Mouse (Mus musculus) embryo, embryonic 9.5 days (tissue): ENCODE results near the gene Cd300lb.

ENCODE experiments used
- DNase-seq: peaks from one replicate; pipeline ENCODE4 v3.0.0-alpha.2; 2017; ENCODE audit errors: extremely low spot score

Cd300lb gene

GRCm38 (mm10) chr11:114883251-114883789, 50.9 kb downstream of the Cd300lb start:
- DNase-seq, result no peak

- peak; percentile 48 for DNase-seq
Measured at GRCm38 (mm10) chr11:114880589-114880988, 53.6 kb downstream of the Cd300lb start.

DNA sequence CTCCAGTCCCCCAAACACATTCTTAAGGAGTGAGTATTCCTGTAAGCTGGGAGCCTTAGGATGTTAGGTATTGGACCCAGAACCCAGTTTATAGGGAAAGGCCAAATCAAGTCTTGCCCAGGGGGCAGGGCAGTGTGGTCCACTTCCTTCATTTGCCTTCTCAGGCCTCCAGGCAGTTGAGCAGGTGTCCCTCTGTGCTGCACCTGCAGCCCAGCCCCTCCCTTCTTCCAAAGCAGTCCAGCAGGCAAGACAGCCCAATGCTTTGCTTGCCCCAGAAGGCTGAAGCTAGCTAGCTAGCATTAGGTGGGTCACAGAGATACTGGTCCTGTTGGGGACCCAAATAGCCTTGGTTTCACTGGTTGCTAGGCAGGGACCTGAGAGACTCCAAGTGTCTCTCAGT, 54.0 kb downstream of the Cd300lb start:
- DNase-seq, result no peak

GRCm38 (mm10) chr11:114879666-114880065, 54.5 kb downstream of the Cd300lb start:
- no peak for DNase-seq

- DNase-seq, result peak; percentile 54
Measured at GRCm38 (mm10) chr11:114877145-114877544, 57.0 kb downstream of the Cd300lb start.

- DNase-seq, result no peak
Measured at GRCm38 (mm10) chr11:114876621-114877020, 57.6 kb downstream of the Cd300lb start.

- no peak for DNase-seq
Measured at GRCm38 (mm10) chr11:114876176-114876575, 58.0 kb downstream of the Cd300lb start.

DNA sequence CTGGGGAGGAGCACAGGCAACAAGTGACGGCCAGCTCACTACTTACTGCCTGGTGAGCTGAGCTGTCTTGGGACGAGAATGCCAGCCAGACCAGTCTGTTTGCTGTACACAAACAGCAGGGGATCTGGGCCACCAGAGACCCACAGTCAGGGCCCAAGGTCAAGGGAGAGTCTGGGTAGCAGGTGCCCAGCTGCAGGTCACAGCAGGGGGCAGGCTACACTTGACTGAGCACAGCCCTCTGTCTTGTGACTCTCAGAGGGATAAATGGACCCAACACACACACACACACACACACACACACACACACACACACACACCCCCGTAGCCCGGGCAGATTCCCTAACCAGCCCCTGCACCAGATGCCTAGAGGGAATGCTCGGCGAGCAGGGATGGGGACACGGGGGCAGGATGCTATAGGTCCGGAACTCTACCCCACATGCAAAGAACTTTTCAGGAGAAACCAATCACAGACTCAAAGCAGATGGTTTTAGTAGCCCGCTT, 58.8 kb downstream of the Cd300lb start:
- DNase-seq, result peak; percentile 32

DNA sequence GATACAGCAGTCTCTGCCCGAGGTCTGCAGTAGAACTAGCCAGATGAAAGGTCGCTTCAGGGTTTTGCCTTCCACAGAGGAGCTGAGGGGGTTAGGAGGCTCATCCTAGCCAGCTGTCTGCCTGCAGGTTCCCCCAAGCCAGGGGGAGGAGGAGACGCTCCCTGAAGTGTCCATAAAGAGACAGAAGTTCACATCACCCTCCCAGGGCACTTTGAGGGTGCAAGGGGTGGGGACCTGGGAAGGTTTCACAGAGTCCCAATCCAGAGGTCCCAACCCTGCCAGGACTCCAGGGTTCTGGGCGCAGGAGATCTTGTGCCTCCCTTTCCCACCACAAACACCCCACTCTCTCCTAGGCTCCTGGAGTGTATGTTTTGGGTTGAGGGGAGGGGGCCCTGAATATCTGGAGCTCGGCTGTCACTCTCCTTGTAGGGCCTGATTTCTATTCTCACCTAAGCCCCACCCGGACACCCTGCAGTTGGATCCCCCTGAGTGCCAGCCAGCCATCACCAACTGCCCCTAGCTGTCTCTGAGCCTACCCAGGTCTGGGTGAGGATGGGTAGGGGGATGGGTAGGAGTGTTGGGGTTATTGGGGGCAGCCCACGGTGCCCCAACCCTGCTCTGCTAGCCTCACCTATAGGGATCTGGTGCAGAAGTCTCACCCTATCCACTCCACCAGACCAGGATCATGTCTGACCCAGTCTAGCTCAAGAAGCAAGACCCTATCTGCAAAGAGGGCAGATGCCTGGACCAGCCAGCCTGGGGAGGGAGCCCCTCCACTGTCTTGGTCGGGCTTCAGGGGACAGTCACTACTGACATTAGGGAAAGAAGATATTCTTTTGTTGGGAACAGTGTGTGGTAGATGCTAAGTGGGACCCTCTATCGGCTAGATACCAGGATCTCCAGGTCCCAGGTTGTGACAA, 59.7 kb downstream of the Cd300lb start:
- DNase-seq, result no peak

DNA sequence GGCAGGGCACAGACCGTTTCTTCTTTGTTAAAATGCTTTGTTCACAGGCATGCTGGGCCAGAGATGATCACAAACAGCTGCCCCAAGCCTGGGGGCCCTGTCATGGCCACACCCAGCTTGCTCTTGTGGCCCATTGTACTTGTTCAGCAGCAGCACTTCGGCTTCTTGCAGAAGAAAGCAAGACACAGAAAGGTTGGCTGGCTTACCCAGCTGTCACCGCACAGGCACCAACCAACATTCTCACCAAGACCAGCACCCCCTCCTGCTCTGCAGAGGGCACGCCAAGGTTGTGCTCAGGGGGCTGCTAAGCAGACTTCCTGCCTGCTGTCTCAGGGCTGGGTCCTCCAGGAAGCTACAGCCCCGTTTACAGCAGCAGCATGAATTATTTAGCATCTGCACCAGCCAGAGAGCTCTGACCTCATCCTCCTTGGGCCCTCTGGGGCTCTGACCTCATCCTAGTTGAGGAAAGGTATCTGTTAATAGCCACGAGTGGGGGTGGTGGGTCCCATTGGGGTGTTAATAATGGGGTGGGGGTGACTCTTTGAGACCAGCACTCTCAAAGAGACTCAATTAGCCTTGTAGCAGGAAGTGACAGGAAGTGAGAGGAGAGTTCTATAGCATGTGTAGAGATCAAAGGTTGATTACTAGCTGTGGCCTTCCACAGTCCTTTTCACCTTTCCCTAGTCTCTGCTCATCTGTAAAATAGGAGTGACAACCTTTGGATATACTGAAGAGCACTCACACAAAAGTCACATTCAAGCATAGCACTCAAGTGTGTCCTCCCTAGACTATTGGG, 61.0 kb downstream of the Cd300lb start:
- DNase-seq, result peak; percentile 41
